Mouse (Mus musculus): Measurements from ENCODE around the gene Nav2. TPM values are rescaled to one million over a fixed set of nuclear protein-coding genes. Genes with fewer than 3 reads are reported as not detected.

The Nav2 gene
- polyA plus RNA-seq, 1 experiment from 2014 or later, result 23.0 TPM

- H3K4me3 ChIP-seq, result peak overlapping the region; percentile 36
- H3K4me2 ChIP-seq (replicated peaks), result peak overlapping the region; percentile 51
- under 1% methylated on average over 24 of the region's 24 CpGs for WGBS
- no peaks in the 10 kb centered on the region for H3K9me3 ChIP-seq
- no peaks in the 10 kb centered on the region for H3K36me3 ChIP-seq
- no peak overlapping the region for H3K27ac ChIP-seq (replicated peaks)
- 0 out of 2 replicates have a peak overlapping the region, but pooled peaks have one; percentile 26 for H3K9ac ChIP-seq (replicated peaks)
- ATAC-seq (ENCODE audit: low FRiP score, low read depth), result peak; percentile 70
- H3K4me1 ChIP-seq, result peaks cover 32% of the 10 kb centered on the region
- H3K27me3 ChIP-seq, result peaks cover 38% of the 10 kb centered on the region
These were observed 614.0 kb downstream of the Nav2 start for GRCm38 (mm10) chr7:49522411-49523114.

- no peaks in the 10 kb centered on the region for H3K9me3 ChIP-seq
- no peaks in the 10 kb centered on the region for H3K36me3 ChIP-seq
- H3K4me1 ChIP-seq, result peaks cover 36% of the 10 kb centered on the region
- peaks cover 36% of the 10 kb centered on the region for H3K27me3 ChIP-seq
- peak overlapping the region; percentile 51 for H3K4me2 ChIP-seq (replicated peaks)
- no peak for ATAC-seq (ENCODE audit: low FRiP score, low read depth)
- 0 out of 2 replicates have a peak overlapping the region, but pooled peaks have one; percentile 26 for H3K9ac ChIP-seq (replicated peaks)
- peak overlapping the region; percentile 36; the same call in 1 of the 2 replicates for H3K4me3 ChIP-seq
- 13% methylated on average over 4 of the region's 4 CpGs for WGBS
- no peak overlapping the region for H3K27ac ChIP-seq (replicated peaks)
These were observed 614.6 kb downstream of the Nav2 start for GRCm38 (mm10) chr7:49523115-49523445.

GRCm38 (mm10) chr7:49523729-49524128, 615.2 kb downstream of the Nav2 start:
- Histone ChIP-seq H3K27me3 (peaks cover 33% of the 10 kb centered on the region), H3K4me3 (no peak overlapping the region), H3K4me1 (peaks cover 36% of the 10 kb centered on the region), H3K4me2 (replicated peaks) (0 out of 2 replicates have a peak overlapping the region, but pooled peaks have one; percentile 9), H3K9me3 (no peaks in the 10 kb centered on the region), H3K36me3 (no peaks in the 10 kb centered on the region), H3K27ac (replicated peaks) (no peak overlapping the region; the same call in 1 of the 2 replicates), H3K9ac (replicated peaks) (no peak overlapping the region)
- WGBS, result 17% methylated on average over 5 of the region's 5 CpGs
- no peak for ATAC-seq (ENCODE audit: low FRiP score, low read depth)

- Histone ChIP-seq H3K36me3 (no peaks in the 10 kb centered on the region), H3K4me3 (no peak overlapping the region), H3K9me3 (no peaks in the 10 kb centered on the region), H3K4me2 (replicated peaks) (no peak overlapping the region), H3K27me3 (peaks cover 20% of the 10 kb centered on the region), H3K27ac (replicated peaks) (no peak overlapping the region), H3K4me1 (peaks cover 34% of the 10 kb centered on the region), H3K9ac (replicated peaks) (no peak overlapping the region)
- 51% methylated on average over 11 of the region's 11 CpGs for WGBS
- ATAC-seq (ENCODE audit: low FRiP score, low read depth), result no peak
These were observed 617.0 kb downstream of the Nav2 start for GRCm38 (mm10) chr7:49525348-49526100.

GRCm38 (mm10) chr7:49526101-49526499, 617.6 kb downstream of the Nav2 start:
- H3K9me3 ChIP-seq, result no peaks in the 10 kb centered on the region
- ATAC-seq (ENCODE audit: low FRiP score, low read depth), result no peak
- H3K36me3 ChIP-seq, result no peaks in the 10 kb centered on the region
- 81% methylated on average over 4 of the region's 4 CpGs for WGBS
- H3K9ac ChIP-seq (replicated peaks), result no peak overlapping the region
- no peak overlapping the region for H3K4me3 ChIP-seq
- H3K4me2 ChIP-seq (replicated peaks), result no peak overlapping the region
- H3K4me1 ChIP-seq, result peaks cover 32% of the 10 kb centered on the region
- peaks cover 15% of the 10 kb centered on the region for H3K27me3 ChIP-seq
- H3K27ac ChIP-seq (replicated peaks), result no peak overlapping the region

- Histone ChIP-seq H3K9me3 (no peaks in the 10 kb centered on the region), H3K4me2 (replicated peaks) (no peak overlapping the region), H3K27ac (replicated peaks) (no peak overlapping the region), H3K4me3 (no peak overlapping the region), H3K36me3 (no peaks in the 10 kb centered on the region), H3K9ac (replicated peaks) (no peak overlapping the region), H3K4me1 (peaks cover 21% of the 10 kb centered on the region), H3K27me3 (peaks cover 4% of the 10 kb centered on the region; the same call in 1 of the 2 replicates)
- 15% methylated on average over 4 of the region's 4 CpGs for WGBS
- no peak for ATAC-seq (ENCODE audit: low FRiP score, low read depth)
These were observed 619.0 kb downstream of the Nav2 start for GRCm38 (mm10) chr7:49527495-49527894.

GRCm38 (mm10) chr7:49527925-49528324, 619.4 kb downstream of the Nav2 start:
- no peak overlapping the region for H3K27ac ChIP-seq (replicated peaks)
- whole genome bisulfite sequencing, result 10% methylated on average over 4 of the region's 4 CpGs
- no peaks in the 10 kb centered on the region for H3K36me3 ChIP-seq
- no peak overlapping the region for H3K4me3 ChIP-seq
- no peaks in the 10 kb centered on the region for H3K9me3 ChIP-seq
- H3K4me1 ChIP-seq, result peaks cover 17% of the 10 kb centered on the region
- ATAC-seq (ENCODE audit: low FRiP score, low read depth), result no peak
- H3K4me2 ChIP-seq (replicated peaks), result no peak overlapping the region
- no peak overlapping the region for H3K9ac ChIP-seq (replicated peaks)
- peaks cover 4% of the 10 kb centered on the region; the same call in 1 of the 2 replicates for H3K27me3 ChIP-seq

- Histone ChIP-seq H3K27ac (replicated peaks) (no peak overlapping the region), H3K36me3 (no peaks in the 10 kb centered on the region), H3K27me3 (no peaks in the 10 kb centered on the region), H3K4me3 (no peak overlapping the region), H3K9me3 (no peaks in the 10 kb centered on the region), H3K4me1 (peaks cover 8% of the 10 kb centered on the region), H3K9ac (replicated peaks) (no peak overlapping the region), H3K4me2 (replicated peaks) (no peak overlapping the region)
- 83% methylated on average over 2 of the region's 2 CpGs for WGBS
- ATAC-seq (ENCODE audit: low FRiP score, low read depth), result no peak
These were observed 621.0 kb downstream of the Nav2 start for GRCm38 (mm10) chr7:49529498-49529897.

GRCm38 (mm10) chr7:49533571-49533970, 625.1 kb downstream of the Nav2 start:
- Histone ChIP-seq H3K36me3 (no peaks in the 10 kb centered on the region), H3K27me3 (no peaks in the 10 kb centered on the region), H3K4me3 (no peak overlapping the region), H3K9me3 (no peaks in the 10 kb centered on the region), H3K9ac (replicated peaks) (no peak overlapping the region), H3K4me1 (no peaks in the 10 kb centered on the region), H3K4me2 (replicated peaks) (no peak overlapping the region), H3K27ac (replicated peaks) (no peak overlapping the region)
- WGBS, result 84% methylated on average over 8 of the region's 8 CpGs
- no peak for ATAC-seq (ENCODE audit: low FRiP score, low read depth)

- H3K36me3 ChIP-seq, result no peaks in the 10 kb centered on the region
- H3K27me3 ChIP-seq, result no peaks in the 10 kb centered on the region
- no peak overlapping the region for H3K9ac ChIP-seq (replicated peaks)
- H3K4me1 ChIP-seq, result no peaks in the 10 kb centered on the region
- H3K4me3 ChIP-seq, result no peak overlapping the region
- no peak overlapping the region for H3K27ac ChIP-seq (replicated peaks)
- H3K9me3 ChIP-seq, result no peaks in the 10 kb centered on the region
- 89% methylated on average over 6 of the region's 6 CpGs for WGBS
- no peak overlapping the region for H3K4me2 ChIP-seq (replicated peaks)
- ATAC-seq (ENCODE audit: low FRiP score, low read depth), result no peak
These were observed 625.7 kb downstream of the Nav2 start for GRCm38 (mm10) chr7:49534208-49534607.

- Histone ChIP-seq H3K36me3 (no peaks in the 10 kb centered on the region), H3K4me3 (no peak overlapping the region), H3K4me1 (no peaks in the 10 kb centered on the region), H3K9me3 (no peaks in the 10 kb centered on the region), H3K4me2 (replicated peaks) (no peak overlapping the region), H3K9ac (replicated peaks) (no peak overlapping the region), H3K27me3 (no peaks in the 10 kb centered on the region; the same call in 1 of the 2 replicates), H3K27ac (replicated peaks) (no peak overlapping the region)
- ATAC-seq (ENCODE audit: low FRiP score, low read depth), result no peak
- WGBS, result 80% methylated on average over 5 of the region's 5 CpGs
These were observed 629.8 kb downstream of the Nav2 start for GRCm38 (mm10) chr7:49538360-49538759.

GRCm38 (mm10) chr7:49540181-49540580, 631.7 kb downstream of the Nav2 start:
- H3K4me2 ChIP-seq (replicated peaks), result no peak overlapping the region
- WGBS, result 77% methylated on average over 9 of the region's 9 CpGs
- ATAC-seq (ENCODE audit: low FRiP score, low read depth), result no peak
- H3K27ac ChIP-seq (replicated peaks), result no peak overlapping the region
- H3K4me3 ChIP-seq, result no peak overlapping the region
- H3K27me3 ChIP-seq, result no peaks in the 10 kb centered on the region; the same call in 1 of the 2 replicates
- H3K9me3 ChIP-seq, result no peaks in the 10 kb centered on the region
- no peaks in the 10 kb centered on the region for H3K36me3 ChIP-seq
- no peak overlapping the region for H3K9ac ChIP-seq (replicated peaks)
- H3K4me1 ChIP-seq, result peaks cover 8% of the 10 kb centered on the region

Data from midbrain, embryonic 12.5 days (tissue).